Mouse (Mus musculus) layer of hippocampus, postnatal 14 days (tissue): Measurements from ENCODE around the gene Vamp2. TPM values are rescaled to one million over a fixed set of nuclear protein-coding genes. Genes with fewer than 3 reads are reported as not detected.

Experiments used
- DNase-seq, 2 experiments: peaks; one replicate each; pipeline ENCODE4 v3.0.0; 2021 to 2022; ENCODE audit warnings: low spot score in 2 of 2, mixed read lengths in 1 of 2
- total RNA-seq, 2 experiments: library from RNA; stranded (reverse); gene quantifications; 2 replicates each; pipeline ENCODE4 v1.2.3; 2021

The Vamp2 gene
- total RNA-seq, 2 experiments from 2014 or later: 1,073 to 1,118 TPM

- peak; percentile 95 to 98 for DNase-seq
These were observed 9.0 kb downstream of the Vamp2 start for GRCm38 (mm10) chr11:69096987-69097900.

- no peak for DNase-seq
These were observed 9.9 kb downstream of the Vamp2 start for GRCm38 (mm10) chr11:69098039-69098761.

GRCm38 (mm10) chr11:69098762-69099091, 10.4 kb downstream of the Vamp2 start:
- DNase-seq: peak; percentile 96 to 97

GRCm38 (mm10) chr11:69099177-69099914, 11.1 kb downstream of the Vamp2 start:
- peak; percentile 73 to 87 for DNase-seq

- DNase-seq: peak; percentile 85 to 94
These were observed 11.6 kb downstream of the Vamp2 start for GRCm38 (mm10) chr11:69099915-69100345.

GRCm38 (mm10) chr11:69100639-69101360, 12.5 kb downstream of the Vamp2 start:
- DNase-seq: no peak

- no peak for DNase-seq
These were observed 13.5 kb downstream of the Vamp2 start for GRCm38 (mm10) chr11:69101604-69102402.

GRCm38 (mm10) chr11:69102403-69102725, 14.1 kb downstream of the Vamp2 start:
- no peak for DNase-seq

GRCm38 (mm10) chr11:69103121-69103520, 14.8 kb downstream of the Vamp2 start:
- no peak for DNase-seq

- no peak for DNase-seq
These were observed 15.5 kb downstream of the Vamp2 start for GRCm38 (mm10) chr11:69103531-69104435.

- no peak for DNase-seq
These were observed 16.2 kb downstream of the Vamp2 start for GRCm38 (mm10) chr11:69104487-69104886.

GRCm38 (mm10) chr11:69105227-69105626, 16.9 kb downstream of the Vamp2 start:
- no peak for DNase-seq

- DNase-seq: no peak
These were observed 17.5 kb downstream of the Vamp2 start for GRCm38 (mm10) chr11:69105796-69106195.

GRCm38 (mm10) chr11:69106299-69106698, 18.0 kb downstream of the Vamp2 start:
- DNase-seq: no peak

GRCm38 (mm10) chr11:69106842-69107241, 18.6 kb downstream of the Vamp2 start:
- DNase-seq: no peak

GRCm38 (mm10) chr11:69107676-69108075, 19.4 kb downstream of the Vamp2 start:
- no peak for DNase-seq

- no peak for DNase-seq
These were observed 19.9 kb downstream of the Vamp2 start for GRCm38 (mm10) chr11:69108223-69108622.

- no peak for DNase-seq
These were observed 21.0 kb downstream of the Vamp2 start for GRCm38 (mm10) chr11:69109032-69109900.
